Mouse (Mus musculus) neural tube, embryonic 10.5 days (tissue): ENCODE results near the gene Htr5b.
A peak's percentile ranks its signal among the peaks of the same experiment; 100 is the strongest.

ENCODE experiments used
- DNase-seq: peaks from one replicate; pipeline ENCODE4 v3.0.0-alpha.2; 2017; ENCODE audit warnings: low spot score; ENCODE audit errors: extremely low spot score

Htr5b gene

GRCm38 (mm10) chr1:121490241-121490640, 38.0 kb downstream of the Htr5b start:
- peak; percentile 22 for DNase-seq

- no peak for DNase-seq
Measured at GRCm38 (mm10) chr1:121486803-121487202, 41.5 kb downstream of the Htr5b start.

- no peak for DNase-seq
Measured at GRCm38 (mm10) chr1:121483091-121483490, 45.2 kb downstream of the Htr5b start.

GRCm38 (mm10) chr1:121479403-121479802, 48.9 kb downstream of the Htr5b start:
- no peak for DNase-seq

- DNase-seq, result no peak
Measured at GRCm38 (mm10) chr1:121478284-121478980, 49.8 kb downstream of the Htr5b start.

GRCm38 (mm10) chr1:121477716-121478115, 50.5 kb downstream of the Htr5b start:
- no peak for DNase-seq

GRCm38 (mm10) chr1:121471503-121471902, 56.8 kb downstream of the Htr5b start:
- no peak for DNase-seq

- no peak for DNase-seq
Measured at GRCm38 (mm10) chr1:121468271-121468670, 60.0 kb downstream of the Htr5b start.

- DNase-seq, result no peak
Measured at GRCm38 (mm10) chr1:121466276-121466675, 62.0 kb downstream of the Htr5b start.

GRCm38 (mm10) chr1:121463806-121464205, 64.5 kb downstream of the Htr5b start:
- no peak for DNase-seq

- no peak for DNase-seq
Measured at GRCm38 (mm10) chr1:121462643-121463042, 65.6 kb downstream of the Htr5b start.

GRCm38 (mm10) chr1:121461895-121462294, 66.4 kb downstream of the Htr5b start:
- no peak for DNase-seq

GRCm38 (mm10) chr1:121460077-121460476, 68.2 kb downstream of the Htr5b start:
- no peak for DNase-seq
